Mouse (Mus musculus) midbrain, postnatal 0 days (tissue): ENCODE measurements around the gene Zfp36. TPM values are rescaled to one million over a fixed set of nuclear protein-coding genes. Genes with fewer than 3 reads are reported as not detected.

Source experiments
- ATAC-seq: fragments of 200-750 bp; cut with Nextera tagmentation; 2 replicates; pipeline ENCODE4 v1.8.0; 2017; ENCODE audit warnings: moderate number of reproducible peaks, mild to moderate bottlenecking, moderate TSS enrichment, moderate library complexity; ENCODE audit not compliant: low FRiP score
- DNase-seq: peaks from one replicate; pipeline ENCODE4 v3.0.0-alpha.2; 2015; ENCODE audit warnings: low spot score
- H3K27ac ChIP-seq: fragments of 300-500 bp; sonication (generic); 2 replicates; pipeline ENCODE4 v1.5.1; 2014; ENCODE audit warnings: low read depth, mild to moderate bottlenecking, low read length, mixed read lengths
- H3K27me3 ChIP-seq: fragments of 300-500 bp; sonication (generic); 2 replicates; pipeline ENCODE4 v1.6.1; 2014; ENCODE audit warnings: low read length, control low read depth, mixed read lengths; ENCODE audit not compliant: insufficient read depth
- H3K36me3 ChIP-seq: fragments of 300-500 bp; sonication (generic); 2 replicates; pipeline ENCODE4 v1.6.1; 2014; ENCODE audit warnings: low read length, control low read depth, mixed read lengths; ENCODE audit not compliant: insufficient read depth
- H3K4me1 ChIP-seq: fragments of 300-500 bp; sonication (generic); 2 replicates; pipeline ENCODE4 v1.6.1; 2014; ENCODE audit warnings: mild to moderate bottlenecking, control low read depth, antibody characterized with exemption, low read length, mixed read lengths; ENCODE audit not compliant: insufficient read depth
- H3K4me2 ChIP-seq: fragments of 300-500 bp; sonication (generic); 2 replicates; pipeline ENCODE4 v1.6.1; 2014; ENCODE audit warnings: low read depth, mild to moderate bottlenecking, low read length, mixed read lengths; ENCODE audit not compliant: poor library complexity, severe bottlenecking
- H3K4me3 ChIP-seq: fragments of 300-500 bp; sonication (generic); 2 replicates; pipeline ENCODE4 v1.5.1; 2014; ENCODE audit warnings: low read depth, mild to moderate bottlenecking, low read length, moderate library complexity
- H3K9ac ChIP-seq: fragments of 300-500 bp; sonication (generic); replicated peaks from 2 replicates; pipeline ENCODE4 v1.6.1; 2014; ENCODE audit warnings: mild to moderate bottlenecking, low read length, moderate library complexity, mixed read lengths; ENCODE audit not compliant: poor library complexity, severe bottlenecking
- H3K9me3 ChIP-seq: fragments of 300-500 bp; sonication (generic); 2 replicates; pipeline ENCODE4 v1.6.1; 2016; ENCODE audit warnings: low read length, control low read depth
- CTCF ChIP-seq: IDR thresholded peaks from 2 replicates; pipeline ENCODE4 v1.5.1; 2016; ENCODE audit warnings: antibody characterized with exemption, mild to moderate bottlenecking
- WGBS: fragments of 180-500 bp; shearing (Covaris S2); extraction: QIAGEN DNeasy Blood & Tissue Kit; methylation state at CpG from one replicate; pipeline ENCODE4 v1.1.7; 2014; 5-methylcytosine and 5-hydroxymethylcytosine counted together
- polyA plus RNA-seq: library from polyadenylated mRNA; unstranded; fragments of >200 nt; fragmentation: Nextera tagmentation; extraction: Ambion mirVana; gene quantifications from 2 replicates; pipeline ENCODE4 v1.2.1, GENCODE M21; 2015
- total RNA-seq: library from RNA; depleted of rRNA; stranded (reverse); fragments of >200 nt; gene quantifications from 2 replicates; pipeline ENCODE4 v1.2.3, GENCODE M21; 2014

Gene Zfp36
- total and polyA plus RNA-seq, 2 experiments from 2014 or later: 2.9 to 4.1 TPM

DNA sequence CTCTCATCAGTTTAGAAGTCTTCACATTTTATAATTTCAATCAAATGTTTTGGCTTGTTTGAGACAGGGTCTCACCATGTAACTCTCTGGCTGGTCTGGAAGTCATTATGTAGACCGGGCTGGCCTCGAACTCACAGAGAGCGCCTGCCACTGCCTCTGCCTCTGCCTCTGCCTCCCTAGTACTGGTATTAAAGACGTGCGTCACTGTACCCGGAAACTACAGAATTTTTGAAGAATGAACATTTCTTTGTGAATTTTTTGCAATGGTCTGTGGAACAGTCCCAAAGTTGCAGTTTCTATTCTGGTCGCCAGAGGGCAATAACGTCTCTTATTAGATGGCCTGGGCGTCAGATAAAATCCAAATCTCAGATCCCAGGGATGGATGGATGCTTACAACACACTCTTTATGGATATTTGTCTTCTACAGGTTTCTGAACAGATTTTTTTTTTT, 6.9 kb downstream of the Zfp36 start:
- Histone ChIP-seq H3K27me3 (no peaks in the 10 kb centered on the region), H3K9me3 (no peaks in the 10 kb centered on the region), H3K27ac (peak overlapping the region; percentile 51), H3K4me3 (peak overlapping the region; percentile 77), H3K4me1 (peaks cover 18% of the 10 kb centered on the region; the same call in 1 of the 2 replicates), H3K4me2 (peak overlapping the region; percentile 99), H3K9ac (no peak overlapping the region), H3K36me3 (no peaks in the 10 kb centered on the region)
- TF ChIP-seq CTCF: peak; percentile 81
- under 1% methylated on average over 9 of the region's 9 CpGs for WGBS
- DNase-seq: peak; percentile 92
- ATAC-seq: peak; percentile 18

DNA sequence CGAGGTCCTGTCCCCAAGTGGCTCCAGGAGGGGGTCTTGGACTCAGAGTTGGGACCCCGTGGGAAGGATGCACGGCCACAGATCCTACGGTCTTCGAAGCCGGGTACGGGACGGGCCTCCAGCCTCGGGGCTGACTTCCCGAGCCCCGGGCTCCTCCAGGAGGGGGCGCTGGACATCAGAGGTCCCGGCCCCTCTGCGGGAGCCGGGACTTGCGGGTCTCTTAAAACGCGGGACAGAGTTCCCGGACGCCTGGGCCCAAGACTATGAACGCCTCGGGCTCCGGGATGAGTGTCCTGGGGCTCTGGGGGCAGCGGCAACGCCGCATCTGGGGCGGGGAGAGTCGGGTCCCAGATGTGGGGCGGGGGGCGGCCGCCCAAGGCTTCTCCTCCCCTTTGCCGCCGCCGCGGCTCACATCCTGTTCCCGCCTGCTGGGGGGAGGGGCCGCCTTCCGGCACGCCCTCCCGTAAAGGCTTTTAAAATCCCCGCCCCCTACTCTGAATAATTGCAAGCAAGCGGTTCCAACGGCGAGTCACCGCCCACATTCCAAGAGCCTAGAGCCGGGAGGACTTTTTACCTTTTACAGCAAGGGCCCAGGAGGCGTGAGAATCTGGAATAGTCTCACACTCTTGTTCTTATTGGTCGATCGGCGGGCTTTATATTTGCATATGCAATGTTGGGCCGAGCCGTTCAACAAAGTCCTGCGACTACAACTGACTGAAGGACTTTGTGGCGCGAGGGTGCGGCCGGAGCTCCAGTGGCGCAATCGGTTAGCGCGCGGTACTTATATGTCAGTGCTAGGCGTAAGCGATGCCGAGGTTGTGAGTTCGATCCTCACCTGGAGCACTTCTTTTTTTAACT, 7.6 kb downstream of the Zfp36 start, which contains the start of gene Plekhg2:
Plekhg2 (minus strand) TSS at position 349 of the 858 bp plus-strand sequence.
- Histone ChIP-seq H3K36me3 (no peaks in the 10 kb centered on the region), H3K4me2 (peak within 1 kb of the TSS; percentile 99), H3K9ac (peak within 1 kb of the TSS; percentile 73), H3K27ac (peak within 1 kb of the TSS; percentile 51), H3K4me3 (peak within 1 kb of the TSS; percentile 77), H3K27me3 (no peaks in the 10 kb centered on the region), H3K9me3 (no peaks in the 10 kb centered on the region), H3K4me1 (peaks cover 18% of the 10 kb centered on the region; the same call in 1 of the 2 replicates)
- peak; percentile 86 for ATAC-seq
- DNase-seq: peak; percentile 97
- TF ChIP-seq CTCF: peak; percentile 59
- WGBS: under 1% methylated on average over 58 of the region's 66 CpGs

DNA sequence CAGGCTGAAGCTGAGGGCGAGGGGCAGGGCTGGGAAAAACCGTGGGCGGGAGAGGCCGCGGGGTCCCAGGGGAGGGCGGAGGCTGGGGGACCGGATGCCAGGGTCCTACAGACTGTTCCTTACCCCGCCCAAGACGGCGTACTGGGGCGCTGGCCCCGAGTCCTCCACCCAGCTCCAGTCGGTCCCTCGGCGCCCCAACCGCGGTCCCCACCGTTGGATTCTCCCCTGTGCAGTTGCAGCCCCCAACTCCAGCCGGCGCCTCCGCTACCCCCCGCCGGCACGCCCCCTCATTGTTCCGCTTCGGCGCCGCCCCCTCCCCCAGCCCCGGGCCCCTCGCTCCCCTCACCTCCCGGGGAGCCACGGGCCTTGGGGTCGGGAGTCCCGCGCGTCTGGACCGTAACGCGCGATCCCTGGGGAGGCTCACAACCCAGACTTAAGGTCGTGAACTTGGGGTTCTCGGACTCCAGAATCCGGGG, 8.5 kb downstream of the Zfp36 start:
- peak overlapping the region; percentile 99 for H3K4me2 ChIP-seq
- peak overlapping the region; percentile 73 for H3K9ac ChIP-seq
- no peaks in the 10 kb centered on the region for H3K9me3 ChIP-seq
- H3K4me1 ChIP-seq: peaks cover 18% of the 10 kb centered on the region; the same call in 1 of the 2 replicates
- ATAC-seq: no peak
- peak overlapping the region; percentile 77 for H3K4me3 ChIP-seq
- under 1% methylated on average over 38 of the region's 43 CpGs for WGBS
- H3K36me3 ChIP-seq: no peaks in the 10 kb centered on the region
- peak overlapping the region; percentile 51 for H3K27ac ChIP-seq
- H3K27me3 ChIP-seq: no peaks in the 10 kb centered on the region
- DNase-seq: no peak
- no peak for TF ChIP-seq CTCF

GRCm38 (mm10) chr7:28370977-28371513, 9.0 kb downstream of the Zfp36 start:
- Histone ChIP-seq H3K4me3 (peak overlapping the region; percentile 77), H3K27me3 (no peaks in the 10 kb centered on the region), H3K4me1 (peaks cover 13% of the 10 kb centered on the region; the same call in 1 of the 2 replicates), H3K36me3 (no peaks in the 10 kb centered on the region), H3K4me2 (peak overlapping the region; percentile 99), H3K9ac (peak overlapping the region; percentile 73), H3K9me3 (no peaks in the 10 kb centered on the region), H3K27ac (peak overlapping the region; percentile 51; the same call in 1 of the 2 replicates)
- no peak for TF ChIP-seq CTCF
- ATAC-seq: no peak
- 10% methylated on average over 11 of the region's 11 CpGs for WGBS
- DNase-seq: no peak

- H3K9ac ChIP-seq: no peak overlapping the region
- WGBS: 92% methylated on average over 14 of the region's 14 CpGs
- no peaks in the 10 kb centered on the region for H3K9me3 ChIP-seq
- no peak overlapping the region for H3K4me3 ChIP-seq
- no peak overlapping the region; the same call in 1 of the 2 replicates for H3K4me2 ChIP-seq
- peaks cover 10% of the 10 kb centered on the region; the same call in 1 of the 2 replicates for H3K4me1 ChIP-seq
- H3K27ac ChIP-seq: no peak overlapping the region
- no peak for TF ChIP-seq CTCF
- ATAC-seq (no peak), DNase-seq (no peak)
- no peaks in the 10 kb centered on the region for H3K36me3 ChIP-seq
- H3K27me3 ChIP-seq: no peaks in the 10 kb centered on the region
Observed at GRCm38 (mm10) chr7:28370051-28370450, 10.0 kb downstream of the Zfp36 start.
